8 mouse cellular contexts compared by ENCODE assay signal in genomic region chr16:30827901-30828608, GRCm38 (mm10).
DNase-seq lines count a peak whose midpoint lies in the region; ATAC-seq and TF ChIP-seq lines count a peak whose summit lies in the region.

No protein-coding gene starts in this region.

- H3K9me3 ChIP-seq in kidney, embryonic 14.5 days (ENCODE audit: control insufficient read depth, low read length) = peaks cover 6% of the 10 kb centered on the region; the same call in 1 of the 2 replicates
- no peaks in the 10 kb centered on the region for H3K9me3 ChIP-seq in kidney, embryonic 15.5 days (replicated peaks)

- no peak for ATAC-seq in kidney, embryonic 14.5 days (ENCODE audit: low FRiP score, low TSS enrichment)
- ATAC-seq in kidney, embryonic 15.5 days (replicated peaks; ENCODE audit: low FRiP score) = no peak

- H3K4me1 ChIP-seq in kidney, embryonic 14.5 days (ENCODE audit: control insufficient read depth, insufficient read depth, low read length) = 0 out of 2 replicates have a peak, but pooled peaks cover 6% of the 10 kb centered on the region
- peaks cover 21% of the 10 kb centered on the region for H3K4me1 ChIP-seq in kidney, embryonic 15.5 days

- no peaks in the 10 kb centered on the region for H3K27me3 ChIP-seq in kidney, embryonic 14.5 days (ENCODE audit: control insufficient read depth, insufficient read depth, low read length)
- H3K27me3 ChIP-seq in kidney, embryonic 15.5 days = no peaks in the 10 kb centered on the region

- no peaks in the 10 kb centered on the region for H3K36me3 ChIP-seq in kidney, embryonic 14.5 days (ENCODE audit: control insufficient read depth, insufficient read depth, low read length)
- no peaks in the 10 kb centered on the region for H3K36me3 ChIP-seq in kidney, embryonic 15.5 days

- DNase-seq in kidney, adult 11 months = peak; percentile 37
- peak; percentile 73 for DNase-seq in gastrocnemius, postnatal 25 days
- DNase-seq in ovary, postnatal 14 days (ENCODE audit: low spot score) = peak; percentile 27
- DNase-seq in layer of hippocampus, adult 2 months (ENCODE audit: low spot score in 2 of 2) = no peak
- no peak for DNase-seq in spleen, postnatal 14 days (ENCODE audit: low spot score in 2 of 2)
- no peak for DNase-seq in thymus, postnatal 36 days

- no peak overlapping the region for H3K27ac ChIP-seq in kidney, embryonic 14.5 days (ENCODE audit: low read depth, low read length)
- peak overlapping the region; percentile 52 for H3K27ac ChIP-seq in kidney, embryonic 15.5 days
- no peak overlapping the region for H3K27ac ChIP-seq in layer of hippocampus, adult 2 months

- H3K9ac ChIP-seq in kidney, embryonic 14.5 days (ENCODE audit: low read depth, low read length) = no peak overlapping the region
- H3K9ac ChIP-seq in kidney, embryonic 15.5 days = no peak overlapping the region

- WGBS in kidney, embryonic 14.5 days = 72% methylated on average over 9 of the region's 9 CpGs
- WGBS in kidney, embryonic 15.5 days = 66% methylated on average over 9 of the region's 9 CpGs

- H3K4me3 ChIP-seq in kidney, embryonic 14.5 days (ENCODE audit: low read length) = no peak overlapping the region
- no peak overlapping the region for H3K4me3 ChIP-seq in kidney, embryonic 15.5 days (replicated peaks)
- H3K4me3 ChIP-seq in layer of hippocampus, adult 2 months = no peak overlapping the region

- no peak overlapping the region for H3K4me2 ChIP-seq in kidney, embryonic 14.5 days (replicated peaks; ENCODE audit: low read depth, low read length)
- no peak overlapping the region for H3K4me2 ChIP-seq in kidney, embryonic 15.5 days

- TF ChIP-seq CTCF in layer of hippocampus, adult 2 months (conservative IDR thresholded peaks at IDR 0.05) = no peak

Comparison
In these comparisons a context has a peak if more than half of its experiments do, and no peak if none do; other contexts are left out.
1. DNase-seq: peak in kidney, adult 11 months (single experiment), gastrocnemius, postnatal 25 days (single experiment) and ovary, postnatal 14 days (single experiment); none in layer of hippocampus, adult 2 months (0 of 2), spleen, postnatal 14 days (0 of 2) and thymus, postnatal 36 days (0 of 2).